ENCODE assay signal across 26 mouse cellular contexts in genomic region chr2:101548866-101549265, GRCm38 (mm10).
"Had no signal": no experiment of that assay in that cellular context is flagged by ENCODE, and none has a peak within 500 bp of the region (broad histone marks: within the 10 kb centered on the region; RNA-seq: fewer than 3 reads in every experiment).

No protein-coding gene starts in this region.

- H3K4me1 ChIP-seq: embryonic facial prominence, embryonic 10.5 days; embryonic facial prominence, embryonic 12.5 days; embryonic facial prominence, embryonic 15.5 days; forebrain, embryonic 10.5 days; forebrain, embryonic 12.5 days had no signal

- H3K27me3 ChIP-seq: embryonic facial prominence, embryonic 12.5 days; embryonic facial prominence, embryonic 13.5 days; embryonic facial prominence, embryonic 15.5 days; forebrain, embryonic 12.5 days; forebrain, embryonic 13.5 days; forebrain, embryonic 15.5 days had no signal

- H3K36me3 ChIP-seq: embryonic facial prominence, embryonic 10.5 days; embryonic facial prominence, embryonic 12.5 days; embryonic facial prominence, embryonic 13.5 days; embryonic facial prominence, embryonic 15.5 days; forebrain, embryonic 10.5 days; forebrain, embryonic 12.5 days; forebrain, embryonic 15.5 days had no signal

- H3K9me3 ChIP-seq: embryonic facial prominence, embryonic 10.5 days; embryonic facial prominence, embryonic 12.5 days; embryonic facial prominence, embryonic 13.5 days; embryonic facial prominence, embryonic 15.5 days; forebrain, embryonic 10.5 days; forebrain, embryonic 12.5 days; forebrain, embryonic 13.5 days; forebrain, embryonic 15.5 days had no signal

- H3K27ac ChIP-seq: embryonic facial prominence, embryonic 10.5 days; embryonic facial prominence, embryonic 12.5 days; embryonic facial prominence, embryonic 13.5 days; embryonic facial prominence, embryonic 15.5 days; forebrain, embryonic 10.5 days; forebrain, embryonic 12.5 days; forebrain, embryonic 13.5 days; forebrain, embryonic 15.5 days; gastrocnemius, adult 2 months; heart, adult 2 months had no signal

- H3K4me3 ChIP-seq: embryonic facial prominence, embryonic 10.5 days; embryonic facial prominence, embryonic 12.5 days; embryonic facial prominence, embryonic 13.5 days; embryonic facial prominence, embryonic 15.5 days; erythroblast, embryonic 14.5 days; forebrain, embryonic 10.5 days; forebrain, embryonic 12.5 days; forebrain, embryonic 13.5 days; forebrain, embryonic 15.5 days; gastrocnemius, adult 2 months; heart, adult 2 months had no signal

- DNase-seq: cerebellum, adult 2 months; cerebellum, adult 8-10 months; cerebellum, adult 9-10 months; cerebellum, adult 9-11 months; cerebellum, postnatal 10 days; cerebellum, postnatal 14 days; cerebellum, postnatal 25 days; cerebellum, postnatal 36 days; embryo, embryonic 11 days; forebrain, postnatal 0 days; gastrocnemius, adult 2 months; gastrocnemius, postnatal 10 days; gastrocnemius, postnatal 14 days; gastrocnemius, postnatal 25 days; gastrocnemius, postnatal 36 days; heart, adult 18-20 months; heart, adult 2 months had no signal
